Mouse (Mus musculus): ENCODE results near the gene Rtn4. TPM values are rescaled to one million over a fixed set of nuclear protein-coding genes. Genes with fewer than 3 reads are reported as not detected.

Rtn4 gene
- 80.1 TPM for total RNA-seq (2023)

DNA sequence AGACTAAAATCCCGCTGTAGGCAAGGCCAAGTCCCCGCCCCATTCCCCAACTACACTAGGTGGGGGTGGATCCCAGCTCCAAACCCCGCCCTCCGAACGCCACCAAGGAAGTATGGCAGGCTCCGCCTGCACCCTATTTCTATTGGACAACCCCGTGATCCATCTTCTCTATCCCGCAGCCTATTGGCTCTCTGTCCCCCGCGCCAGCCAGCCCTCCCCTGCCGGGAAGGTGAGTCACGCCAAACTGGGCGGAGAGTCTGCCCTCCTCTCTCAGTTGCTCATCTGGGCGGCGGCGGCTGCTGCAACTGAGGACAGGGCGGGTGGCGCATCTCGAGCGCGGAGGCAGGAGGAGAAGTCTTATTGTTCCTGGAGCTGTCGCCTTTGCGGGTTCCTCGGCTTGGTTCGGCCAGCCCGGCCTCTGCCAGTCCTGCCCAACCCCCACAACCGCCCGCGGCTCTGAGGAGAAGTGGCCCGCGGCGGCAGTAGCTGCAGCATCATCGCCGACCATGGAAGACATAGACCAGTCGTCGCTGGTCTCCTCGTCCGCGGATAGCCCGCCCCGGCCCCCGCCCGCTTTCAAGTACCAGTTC is at the start of gene Rtn4:
Gene Rtn4, plus strand, starts transcription at position 265 of the 590 bp plus-strand sequence.

Other genes with a start within 250 kb of the Rtn4 start
- 22.0 TPM for gene Prorsd1, start 177.9 kb upstream of the Rtn4 start, total RNA-seq (2023)
- 19.2 TPM for gene Mtif2, start 166.5 kb upstream of the Rtn4 start, total RNA-seq (2023)
- gene Clhc1, start 145.0 kb upstream of the Rtn4 start, total RNA-seq (2023), result 0.44 TPM
- gene Rps27a, start 144.8 kb upstream of the Rtn4 start, total RNA-seq (2023), result 1,996 TPM
- gene 4931440F15Rik, start 132.7 kb downstream of the Rtn4 start, total RNA-seq (2023), result not detected

All from CD4-positive naive resting alpha-beta T cell, adult 76 days (primary cell).